Mouse (Mus musculus) ES-Bruce4 (cell line): ENCODE measurements around the gene Adnp. TPM values are rescaled to one million over a fixed set of nuclear protein-coding genes. Genes with fewer than 3 reads are reported as not detected.

Experiments
- H3K27ac ChIP-seq: 2 replicates; pipeline ENCODE4 v1.5.1; 2012; ENCODE audit warnings: low read length, inconsistent platforms; ENCODE audit not compliant: insufficient read depth
- H3K27me3 ChIP-seq: 2 replicates; pipeline ENCODE4 v1.6.1; 2012; ENCODE audit warnings: mild to moderate bottlenecking, low read length, inconsistent platforms; ENCODE audit not compliant: control insufficient read depth, poor library complexity, insufficient read depth, severe bottlenecking
- H3K36me3 ChIP-seq: 2 replicates; pipeline ENCODE4 v1.6.1; 2012; ENCODE audit warnings: inconsistent platforms, mild to moderate bottlenecking, low read length, moderate library complexity; ENCODE audit not compliant: control insufficient read depth, poor library complexity, insufficient read depth, severe bottlenecking
- H3K4me1 ChIP-seq: one replicate; pipeline ENCODE4 v1.8.1; 2011; ENCODE audit warnings: low read length; ENCODE audit not compliant: control insufficient read depth, insufficient read depth
- H3K4me3 ChIP-seq: 2 replicates; pipeline ENCODE4 v1.5.1; 2011; ENCODE audit warnings: low read depth, mild to moderate bottlenecking, low read length
- H3K9ac ChIP-seq: 2 replicates; pipeline ENCODE4 v1.6.1; 2012; ENCODE audit warnings: low read depth, mild to moderate bottlenecking, inconsistent platforms; ENCODE audit not compliant: poor library complexity, severe bottlenecking
- H3K9me3 ChIP-seq: replicated peaks from 2 replicates; pipeline ENCODE4 v1.6.1; 2012; ENCODE audit warnings: mild to moderate bottlenecking, low read length, inconsistent platforms; ENCODE audit not compliant: control insufficient read depth, poor library complexity, insufficient read depth, severe bottlenecking
- CTCF ChIP-seq: IDR thresholded peaks from one replicate; pipeline ENCODE4 v1.8.1; 2011; ENCODE audit warnings: low read depth, low read length
- EP300 ChIP-seq: IDR thresholded peaks from 2 replicates; pipeline ENCODE4 v1.6.1; 2011; ENCODE audit warnings: low read depth, low read length; ENCODE audit not compliant: insufficient read depth
- POLR2A ChIP-seq: IDR thresholded peaks from one replicate; pipeline ENCODE4 v1.8.1; 2011; ENCODE audit warnings: low read length; ENCODE audit not compliant: insufficient read depth
- polyA plus RNA-seq: library from polyadenylated mRNA; stranded (reverse); fragments of >200 nt; gene quantifications from 2 replicates; pipeline ENCODE4 v1.2.4, GENCODE M21; 2011; ENCODE audit warnings: low read depth; ENCODE audit not compliant: missing spikeins, insufficient read depth, insufficient read length

Adnp gene
- polyA plus RNA-seq, 1 experiment, result 72.7 TPM

DNA sequence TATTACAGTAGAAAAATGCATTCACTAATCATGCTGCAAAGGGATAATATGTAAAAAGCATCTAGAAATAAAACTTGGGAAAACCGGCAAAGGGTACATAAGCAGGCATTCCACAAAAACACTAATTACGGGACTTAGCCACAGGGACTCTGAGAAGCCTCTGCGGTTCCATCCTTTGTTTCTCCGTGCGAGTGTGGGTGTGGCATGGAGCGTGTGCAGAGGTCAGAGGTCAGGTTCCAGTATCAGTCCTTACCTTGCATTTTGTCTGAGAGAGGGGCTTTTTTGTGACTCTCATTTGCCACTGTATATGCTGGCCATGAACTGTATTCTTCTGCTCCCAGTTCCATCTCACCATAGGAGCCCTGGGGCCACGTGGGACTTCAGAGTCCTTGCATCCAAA, 31.0 kb downstream of the Adnp start:
- H3K36me3 ChIP-seq, result peaks cover 5% of the 10 kb centered on the region; the same call in 1 of the 2 replicates
- peaks cover 2% of the 10 kb centered on the region for H3K4me1 ChIP-seq
- no peak overlapping the region for H3K4me3 ChIP-seq
- no peaks in the 10 kb centered on the region for H3K9me3 ChIP-seq
- no peak overlapping the region for H3K27ac ChIP-seq
- TF ChIP-seq CTCF, result no peak
- no peak for TF ChIP-seq EP300
- TF ChIP-seq POLR2A, result no peak
- no peaks in the 10 kb centered on the region for H3K27me3 ChIP-seq
- no peak overlapping the region for H3K9ac ChIP-seq

DNA sequence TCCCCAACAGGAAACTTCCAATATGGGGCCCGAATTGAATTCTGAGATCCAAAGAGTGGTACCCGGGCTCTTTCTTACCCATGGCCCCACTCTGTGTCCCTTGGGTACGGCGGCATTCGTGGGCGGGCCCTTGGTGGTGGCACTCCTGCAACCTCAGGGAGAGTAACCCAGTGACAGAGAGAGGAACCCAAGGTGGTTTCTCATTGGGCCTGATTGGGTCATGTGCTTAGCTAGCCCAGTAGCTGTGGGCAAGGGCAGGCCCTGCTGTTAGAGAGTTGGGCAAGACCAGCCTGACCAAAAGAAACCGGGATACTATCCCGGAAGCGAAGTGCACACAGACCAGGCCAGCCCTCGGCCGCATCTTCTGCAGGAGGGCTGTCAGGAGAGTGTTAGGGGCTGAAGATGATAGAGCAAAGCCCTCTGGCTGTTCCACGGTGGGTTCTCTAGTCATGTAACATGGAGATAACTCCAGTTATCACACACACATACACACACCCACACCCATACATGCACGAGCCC, 36.7 kb downstream of the Adnp start:
- Histone ChIP-seq H3K4me1 (peaks cover 3% of the 10 kb centered on the region), H3K9me3 (no peaks in the 10 kb centered on the region), H3K36me3 (no peaks in the 10 kb centered on the region), H3K27me3 (no peaks in the 10 kb centered on the region), H3K9ac (peak overlapping the region; percentile 25), H3K27ac (peak overlapping the region; percentile 85), H3K4me3 (peak overlapping the region; percentile 62)
- TF ChIP-seq POLR2A (no peak), CTCF (no peak), EP300 (no peak)

DNA sequence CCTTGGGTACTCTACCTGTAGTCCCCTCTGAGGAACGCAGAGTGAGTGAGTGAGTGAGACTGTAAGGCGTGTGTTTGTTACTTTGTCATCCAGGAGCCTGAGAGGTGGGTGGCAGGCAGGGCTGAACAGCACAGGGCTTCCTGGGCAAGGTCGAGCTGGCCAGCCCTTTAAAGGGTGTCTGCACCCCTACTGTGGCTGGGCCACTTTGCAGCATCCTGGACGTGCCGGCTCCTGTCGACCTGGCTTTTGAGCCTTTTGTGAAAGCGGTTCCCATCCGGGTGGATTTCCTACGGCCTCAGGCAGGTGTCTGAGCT, 37.2 kb downstream of the Adnp start:
- Histone ChIP-seq H3K4me3 (peak overlapping the region; percentile 62), H3K4me1 (peaks cover 3% of the 10 kb centered on the region), H3K9ac (peak overlapping the region; percentile 25), H3K9me3 (no peaks in the 10 kb centered on the region), H3K36me3 (no peaks in the 10 kb centered on the region), H3K27ac (peak overlapping the region; percentile 85), H3K27me3 (no peaks in the 10 kb centered on the region)
- TF ChIP-seq CTCF, result no peak

DNA sequence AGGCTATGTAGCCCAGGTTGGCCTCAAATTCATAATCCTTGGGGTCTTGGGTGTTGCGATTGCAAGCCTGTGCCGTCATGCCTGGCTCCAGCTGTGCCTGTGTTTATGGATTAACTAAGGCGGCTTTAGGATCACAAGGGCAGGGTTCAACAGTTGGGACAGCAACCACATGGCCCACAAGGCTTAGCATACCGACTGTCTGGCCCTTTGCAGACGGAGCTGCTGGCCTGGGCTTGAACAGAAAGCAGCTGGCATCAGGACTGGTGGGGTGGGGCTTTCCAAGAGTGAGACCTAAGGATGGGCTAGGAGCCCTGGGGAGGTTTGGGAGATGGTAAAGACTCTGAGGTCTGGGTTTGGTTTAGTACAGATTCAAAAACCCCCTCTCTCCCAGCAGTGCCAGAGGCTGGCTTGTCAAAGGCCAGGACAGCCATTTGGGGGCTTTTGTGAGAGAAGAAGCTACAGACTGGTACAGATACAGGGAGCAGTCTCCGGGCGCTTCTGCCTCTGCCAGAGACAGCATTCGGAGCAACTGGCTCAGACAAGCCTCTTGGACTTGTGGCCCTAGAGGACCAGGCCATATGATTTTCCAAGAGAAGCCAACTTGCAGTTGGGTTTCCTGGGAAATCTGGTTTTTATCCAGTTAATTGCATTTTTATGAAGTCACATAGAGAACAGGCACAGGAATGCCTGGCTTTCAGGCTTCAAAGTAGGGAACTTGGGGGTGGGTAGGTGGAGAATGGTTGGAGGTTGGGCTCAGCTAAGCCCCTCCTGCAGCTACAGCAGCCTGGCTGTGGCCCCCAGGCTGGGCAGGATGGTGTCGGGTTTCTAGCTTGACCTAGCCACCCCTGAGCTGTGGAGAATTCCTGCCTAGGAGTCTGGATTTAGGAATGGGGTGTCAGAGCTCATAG, 37.8 kb downstream of the Adnp start:
- Histone ChIP-seq H3K9ac (peak overlapping the region; percentile 41), H3K27me3 (no peaks in the 10 kb centered on the region), H3K4me1 (peaks cover 3% of the 10 kb centered on the region), H3K27ac (peak overlapping the region; percentile 85), H3K4me3 (peak overlapping the region; percentile 62), H3K9me3 (no peaks in the 10 kb centered on the region), H3K36me3 (no peaks in the 10 kb centered on the region)
- 0 out of 2 replicates have a peak, but pooled peaks have one; percentile 60 for TF ChIP-seq EP300
- TF ChIP-seq CTCF, result no peak

DNA sequence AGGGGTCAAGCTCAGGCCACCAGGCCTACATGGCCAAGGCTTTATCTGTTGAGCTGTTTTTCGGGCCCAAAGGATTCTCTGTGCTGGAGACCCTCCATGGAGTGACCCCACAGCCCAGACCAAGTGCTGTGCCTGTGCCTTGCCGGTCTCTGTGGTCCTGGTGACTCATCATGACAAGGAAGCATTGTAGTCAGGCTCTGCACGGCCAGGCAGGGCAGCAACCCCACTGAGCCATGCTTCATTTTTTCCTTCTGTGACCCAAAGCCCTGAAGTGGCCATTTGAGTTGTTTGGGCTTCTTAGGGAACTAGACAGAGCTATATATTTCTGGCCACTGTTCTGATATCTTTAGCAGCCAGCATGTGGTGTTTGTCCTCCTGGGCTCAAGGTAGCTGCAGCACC, 39.1 kb downstream of the Adnp start:
- no peaks in the 10 kb centered on the region for H3K27me3 ChIP-seq
- TF ChIP-seq POLR2A (no peak), CTCF (no peak), EP300 (no peak)
- H3K9me3 ChIP-seq, result no peaks in the 10 kb centered on the region
- no peaks in the 10 kb centered on the region for H3K36me3 ChIP-seq
- no peak overlapping the region for H3K4me3 ChIP-seq
- no peak overlapping the region for H3K9ac ChIP-seq
- peaks cover 3% of the 10 kb centered on the region for H3K4me1 ChIP-seq
- no peak overlapping the region for H3K27ac ChIP-seq

DNA sequence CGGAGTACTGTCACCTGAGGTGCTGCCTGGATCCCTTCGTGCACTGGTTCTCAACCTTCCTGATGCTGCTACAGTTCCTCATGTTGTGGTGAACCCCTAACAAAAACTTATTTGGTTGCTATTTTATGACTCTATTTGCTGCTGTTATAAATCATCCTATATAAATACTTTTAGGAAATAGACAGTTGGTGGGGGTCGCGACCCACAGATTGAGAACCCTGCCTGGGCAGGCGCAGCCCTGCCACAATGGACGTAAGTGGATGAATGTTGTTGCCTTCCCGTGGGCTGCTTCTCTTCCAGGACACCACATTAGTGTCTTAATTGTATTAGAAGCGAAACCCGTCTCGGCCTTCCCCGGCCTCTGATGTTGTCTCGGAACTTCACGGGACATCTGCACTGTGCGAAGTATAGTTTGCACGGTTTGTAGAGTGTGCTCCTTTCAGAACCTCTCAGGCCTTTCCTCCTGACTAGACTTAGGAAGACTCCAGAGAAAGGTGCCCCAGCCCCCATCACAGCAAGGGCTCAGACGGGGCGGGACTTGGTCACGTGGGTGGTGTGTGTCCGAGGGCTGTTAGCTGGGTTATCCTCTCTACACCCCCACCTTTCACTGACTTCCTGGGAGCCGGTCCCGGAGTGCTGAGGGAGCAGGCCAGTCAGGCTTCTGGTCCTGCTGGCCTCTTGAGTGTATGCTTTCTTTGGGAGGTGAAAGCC, 40.0 kb downstream of the Adnp start:
- Histone ChIP-seq H3K9ac (no peak overlapping the region), H3K4me1 (peaks cover 6% of the 10 kb centered on the region), H3K27me3 (no peaks in the 10 kb centered on the region), H3K27ac (no peak overlapping the region), H3K36me3 (no peaks in the 10 kb centered on the region), H3K4me3 (no peak overlapping the region), H3K9me3 (no peaks in the 10 kb centered on the region)
- TF ChIP-seq EP300 (no peak), CTCF (no peak), POLR2A (no peak)
